Mouse (Mus musculus): ENCODE results near the gene C2cd4b. TPM values are rescaled to one million over a fixed set of nuclear protein-coding genes. Genes with fewer than 3 reads are reported as not detected.
"Not testable (repeated sequence)": the region's sequence is repeated elsewhere in the genome, so short reads cannot be mapped to it uniquely, and the experiment has no call there.

The C2cd4b gene
- polyA plus RNA-seq, 1 experiment: not detected

DNA sequence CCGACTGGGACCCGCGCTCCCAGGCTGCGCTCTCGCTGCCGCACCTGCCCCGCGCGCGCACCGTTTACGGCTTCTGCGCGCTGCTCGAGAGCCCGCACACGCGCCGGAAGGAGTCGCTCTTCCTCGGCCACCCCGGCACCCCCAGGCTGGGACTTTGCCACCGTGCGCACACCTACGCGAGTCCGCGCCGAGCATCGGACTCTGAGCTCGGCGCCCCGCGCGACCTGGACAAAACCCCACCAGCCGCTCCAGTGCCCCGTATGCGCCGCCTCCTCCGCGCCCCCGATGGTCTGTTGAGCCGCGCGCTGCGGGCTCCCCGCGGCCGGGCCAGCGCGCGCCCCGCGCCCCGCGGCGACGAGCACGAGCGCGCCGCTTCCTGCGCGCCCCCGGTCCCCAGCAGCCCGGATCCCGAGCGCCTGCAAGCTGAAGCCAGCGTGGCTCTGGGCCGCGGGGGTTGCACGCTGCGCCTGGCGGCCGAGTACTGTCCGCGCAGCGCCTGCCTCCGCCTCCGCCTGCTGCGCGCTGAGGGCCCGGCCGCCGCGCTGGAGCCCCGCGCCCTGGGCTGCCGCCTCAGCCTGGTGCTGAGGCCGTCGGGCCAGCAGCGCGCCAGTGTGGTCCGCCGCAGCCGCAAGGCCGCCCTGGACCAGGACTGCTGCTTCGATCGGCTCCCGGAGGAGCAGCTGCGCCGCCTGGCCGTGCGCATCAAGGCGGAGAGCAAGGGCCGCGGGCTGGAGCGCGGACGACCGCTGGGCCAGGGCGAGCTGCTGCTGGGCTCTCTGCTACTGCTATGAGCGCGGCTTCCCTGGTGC lies 923 bp downstream of the C2cd4b start:
- H3K27ac ChIP-seq (replicated peaks; ENCODE audit: low read depth, low read length); H3K4me1 ChIP-seq (ENCODE audit: control insufficient read depth, insufficient read depth, insufficient read length, low read length): not testable (repeated sequence)
- peak overlapping the region; percentile 49 for H3K4me3 ChIP-seq (ENCODE audit: insufficient read depth, low read depth, low read length)

DNA sequence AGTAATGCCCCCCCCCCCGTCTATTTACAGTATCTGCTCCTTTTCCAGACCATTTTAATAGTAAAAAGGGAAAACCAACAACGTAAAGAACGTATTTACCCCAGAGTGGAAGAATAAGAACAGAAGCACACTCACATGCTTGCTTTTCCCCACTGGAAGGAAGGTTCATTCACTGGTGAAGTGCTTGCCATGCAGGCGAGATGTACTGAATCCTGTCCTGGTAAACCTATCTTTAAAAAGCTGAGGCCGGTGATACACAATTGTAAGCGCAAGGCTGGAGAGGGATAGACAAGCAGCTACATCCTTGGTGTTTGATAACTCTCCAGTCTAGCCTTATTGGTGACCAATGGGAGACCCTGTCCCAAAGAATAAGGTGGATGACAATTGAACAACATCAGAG lies 1.8 kb downstream of the C2cd4b start:
- Histone ChIP-seq H3K27ac (replicated peaks; ENCODE audit: low read depth, low read length) (no peak overlapping the region), H3K4me1 (ENCODE audit: control insufficient read depth, insufficient read depth, insufficient read length, low read length) (no peaks in the 10 kb centered on the region), H3K4me3 (ENCODE audit: insufficient read depth, low read depth, low read length) (no peak overlapping the region)

DNA sequence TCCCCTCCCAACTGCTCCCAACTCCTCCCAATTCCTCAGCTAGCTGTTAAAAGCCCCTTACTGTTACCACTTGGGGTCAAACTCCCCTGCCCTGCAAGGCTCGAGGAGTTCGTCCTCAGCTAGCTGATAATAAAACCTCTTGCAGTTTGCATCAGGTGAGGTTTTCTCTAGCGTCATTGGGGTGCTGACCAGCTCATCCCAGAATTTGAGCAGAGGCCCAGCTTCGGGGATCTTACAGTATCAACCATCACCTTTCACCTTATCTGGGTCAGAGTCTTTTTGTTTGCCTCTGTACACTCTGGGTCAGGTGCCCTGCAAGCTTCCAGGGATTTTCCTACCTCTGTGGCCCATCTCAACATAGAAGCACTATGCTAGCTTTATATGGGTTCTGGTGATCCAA lies 4.1 kb downstream of the C2cd4b start:
- Histone ChIP-seq H3K4me1 (ENCODE audit: control insufficient read depth, insufficient read depth, insufficient read length, low read length) (no peaks in the 10 kb centered on the region), H3K27ac (replicated peaks; ENCODE audit: low read depth, low read length) (no peak overlapping the region), H3K4me3 (ENCODE audit: insufficient read depth, low read depth, low read length) (no peak overlapping the region)

DNA sequence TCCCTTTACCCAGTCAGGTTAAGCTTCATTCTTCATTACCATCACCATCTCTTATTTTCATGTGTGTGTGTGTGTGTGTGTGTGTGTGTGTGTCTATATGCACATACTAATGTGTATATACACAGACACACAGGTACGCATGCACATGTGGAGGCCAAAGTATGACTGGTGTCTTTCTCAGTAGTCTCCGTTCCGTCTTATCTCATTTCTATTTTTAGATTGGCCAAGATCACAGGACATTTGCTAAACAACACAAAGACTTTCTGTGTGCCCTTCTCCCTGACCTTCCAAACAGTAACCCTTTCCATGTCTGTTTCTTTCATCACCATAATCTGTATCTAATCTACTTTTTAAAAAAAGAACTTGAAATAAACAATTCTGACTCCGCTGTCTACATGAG lies 7.2 kb downstream of the C2cd4b start:
- Histone ChIP-seq H3K4me1 (ENCODE audit: control insufficient read depth, insufficient read depth, insufficient read length, low read length) (no peaks in the 10 kb centered on the region), H3K27ac (replicated peaks; ENCODE audit: low read depth, low read length) (no peak overlapping the region), H3K4me3 (ENCODE audit: insufficient read depth, low read depth, low read length) (no peak overlapping the region)

DNA sequence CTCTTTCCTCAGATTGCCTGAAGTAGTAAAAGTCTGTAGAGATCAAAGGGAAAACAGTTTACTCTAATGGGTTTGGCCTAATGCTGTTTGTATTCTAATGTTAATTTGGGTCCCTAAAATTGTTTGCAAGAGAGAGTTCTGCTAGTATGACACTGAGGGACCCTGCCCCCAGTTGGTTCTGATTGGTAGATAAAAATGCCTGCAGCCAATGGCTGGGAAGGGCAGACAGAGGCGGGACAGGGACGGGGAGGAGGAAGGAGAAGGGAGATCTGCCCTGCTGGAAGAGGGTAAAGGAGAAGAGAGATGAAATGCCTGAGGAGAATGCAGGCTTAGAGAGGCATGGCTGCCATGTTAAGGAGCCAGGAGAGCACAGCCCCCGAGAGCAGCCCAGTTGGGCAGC lies 7.7 kb downstream of the C2cd4b start:
- no peak overlapping the region for H3K4me3 ChIP-seq (ENCODE audit: insufficient read depth, low read depth, low read length)
- H3K4me1 ChIP-seq (ENCODE audit: control insufficient read depth, insufficient read depth, insufficient read length, low read length): no peaks in the 10 kb centered on the region
- no peak overlapping the region for H3K27ac ChIP-seq (replicated peaks; ENCODE audit: low read depth, low read length)

DNA sequence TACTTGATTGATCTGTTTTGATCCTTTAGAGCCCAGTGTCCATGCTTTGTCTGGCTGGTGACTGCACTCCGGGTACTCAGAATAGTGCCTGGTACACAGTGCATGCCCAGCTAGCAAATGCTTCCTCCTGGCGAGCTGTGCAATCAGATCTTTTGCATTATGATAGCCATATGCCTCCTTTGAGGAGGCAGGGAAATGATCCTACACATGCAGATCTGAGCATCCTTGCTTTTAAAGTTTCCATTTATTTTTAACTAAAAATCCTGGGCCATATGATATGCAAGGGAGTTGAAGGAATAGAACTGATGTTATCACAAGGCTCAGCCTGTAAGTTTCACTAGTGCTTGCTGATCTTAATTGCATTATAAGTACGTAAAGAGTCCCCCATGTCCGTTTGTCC lies 9.6 kb downstream of the C2cd4b start:
- H3K4me1 ChIP-seq (ENCODE audit: control insufficient read depth, insufficient read depth, insufficient read length, low read length): no peaks in the 10 kb centered on the region

DNA sequence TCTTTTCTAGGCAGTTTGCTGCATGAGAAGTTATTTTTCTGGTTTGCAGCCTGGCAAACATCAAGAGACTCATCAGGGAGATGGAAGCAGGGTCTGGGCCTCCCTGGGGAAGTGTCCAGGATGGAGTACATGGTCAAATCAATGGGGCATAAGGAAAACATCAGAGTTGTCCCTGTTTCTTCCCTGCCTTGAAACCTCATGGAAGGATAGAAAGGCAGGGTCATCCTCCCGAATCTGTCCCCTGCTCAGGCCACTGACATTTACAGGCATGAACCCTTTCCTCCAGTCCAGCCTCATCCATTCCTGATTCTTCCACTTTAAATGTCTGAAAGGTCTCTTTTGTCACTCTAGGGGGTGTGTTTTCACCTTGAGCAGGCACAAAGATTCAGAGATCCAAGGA lies 10.2 kb downstream of the C2cd4b start:
- no peak overlapping the region for H3K27ac ChIP-seq (replicated peaks; ENCODE audit: low read depth, low read length)
- no peak overlapping the region for H3K4me3 ChIP-seq (ENCODE audit: insufficient read depth, low read depth, low read length)
- no peaks in the 10 kb centered on the region for H3K4me1 ChIP-seq (ENCODE audit: control insufficient read depth, insufficient read depth, insufficient read length, low read length)

More for the DNA sequence above, 9.6 kb downstream of the C2cd4b start:
- Histone ChIP-seq H3K4me3 (ENCODE audit: insufficient read depth, low read depth, low read length) (no peak overlapping the region), H3K27ac (replicated peaks; ENCODE audit: low read depth, low read length) (no peak overlapping the region)

DNA sequence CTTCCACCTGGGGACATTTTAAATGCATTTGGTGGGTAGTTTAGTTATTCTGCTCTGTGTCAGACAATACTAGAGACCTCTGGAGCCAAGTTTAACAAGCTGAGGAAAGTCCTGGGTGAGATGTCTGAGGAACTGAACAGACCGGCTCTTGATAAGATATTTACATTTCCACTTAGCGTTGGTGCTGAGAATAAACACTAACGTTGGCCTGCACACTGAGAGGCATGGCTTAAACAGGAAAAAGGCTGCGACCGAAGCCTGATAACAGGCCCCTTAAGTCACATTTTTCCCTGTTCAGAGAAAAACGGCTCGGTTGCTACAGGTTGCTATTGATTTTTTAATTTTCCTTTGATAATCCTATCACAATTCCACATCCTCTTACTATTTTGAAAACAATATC lies 12.1 kb downstream of the C2cd4b start:
- H3K27ac ChIP-seq (replicated peaks; ENCODE audit: low read depth, low read length): no peak overlapping the region
- H3K4me3 ChIP-seq (ENCODE audit: insufficient read depth, low read depth, low read length): no peak overlapping the region
- H3K4me1 ChIP-seq (ENCODE audit: control insufficient read depth, insufficient read depth, insufficient read length, low read length): no peaks in the 10 kb centered on the region

DNA sequence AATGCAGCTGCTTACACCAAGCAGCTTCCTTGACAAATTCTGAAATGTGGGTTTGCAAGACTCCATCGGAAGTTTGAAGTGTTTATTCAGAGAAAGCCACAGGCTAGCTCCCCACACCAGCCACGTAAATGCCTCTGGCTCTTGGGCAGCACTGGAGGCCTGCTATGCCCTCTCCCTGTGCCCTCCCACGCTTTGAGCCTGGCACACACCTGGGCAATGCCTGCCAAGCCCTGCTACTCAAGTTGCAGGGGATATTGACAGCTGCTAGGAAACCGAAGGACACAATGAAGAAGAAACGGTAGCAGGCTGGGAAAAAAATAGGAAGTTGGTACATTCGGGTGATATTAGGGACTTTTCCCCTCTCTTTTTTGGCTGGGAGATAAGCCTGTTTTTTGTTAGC lies 15.0 kb downstream of the C2cd4b start:
- no peak overlapping the region for H3K4me3 ChIP-seq (ENCODE audit: insufficient read depth, low read depth, low read length)
- H3K4me1 ChIP-seq (ENCODE audit: control insufficient read depth, insufficient read depth, insufficient read length, low read length): no peaks in the 10 kb centered on the region
- no peak overlapping the region for H3K27ac ChIP-seq (replicated peaks; ENCODE audit: low read depth, low read length)

DNA sequence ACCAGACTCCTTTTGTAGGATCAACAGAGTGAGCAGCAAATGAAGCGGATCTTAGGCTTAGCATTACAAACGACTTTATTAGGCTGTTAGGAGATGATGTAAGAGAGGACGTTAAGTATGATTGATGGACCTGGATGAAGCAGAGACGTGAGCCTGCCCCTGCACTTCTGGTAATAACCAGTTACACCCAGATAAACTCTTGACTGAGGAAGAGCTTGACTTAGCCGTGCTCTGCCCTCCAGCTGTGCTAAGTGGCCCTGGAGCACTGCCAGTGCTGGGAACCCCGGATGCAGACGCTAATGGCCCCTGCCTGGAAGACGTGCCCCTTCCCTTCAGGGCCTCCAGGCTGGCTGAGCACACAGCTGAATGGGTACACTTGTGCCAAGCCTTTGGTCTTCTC lies 19.3 kb downstream of the C2cd4b start:
- H3K27ac ChIP-seq (replicated peaks; ENCODE audit: low read depth, low read length): no peak overlapping the region
- no peak overlapping the region for H3K4me3 ChIP-seq (ENCODE audit: insufficient read depth, low read depth, low read length)
- H3K4me1 ChIP-seq (ENCODE audit: control insufficient read depth, insufficient read depth, insufficient read length, low read length): no peaks in the 10 kb centered on the region

DNA sequence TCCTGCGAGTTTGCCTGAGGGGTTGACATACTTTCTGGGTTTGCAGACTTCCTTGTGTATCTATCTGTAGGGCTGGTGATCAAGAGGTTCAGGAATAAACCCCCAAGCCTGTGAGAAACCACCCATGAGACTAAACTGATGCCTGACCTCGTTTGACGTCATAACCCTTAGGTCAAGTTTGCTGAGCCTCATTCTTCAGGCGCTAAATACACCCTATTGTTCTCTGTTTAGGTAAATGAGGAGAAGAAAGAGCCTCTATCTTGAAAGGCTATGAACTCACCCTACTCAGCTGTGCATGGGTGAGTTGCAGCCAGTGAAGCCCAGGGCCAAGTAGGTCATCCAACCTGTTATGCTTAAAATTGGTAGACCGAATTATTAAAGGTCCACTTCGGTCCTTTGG lies 23.5 kb downstream of the C2cd4b start:
- Histone ChIP-seq H3K4me3 (ENCODE audit: insufficient read depth, low read depth, low read length) (no peak overlapping the region), H3K4me1 (ENCODE audit: control insufficient read depth, insufficient read depth, insufficient read length, low read length) (no peaks in the 10 kb centered on the region), H3K27ac (replicated peaks; ENCODE audit: low read depth, low read length) (no peak overlapping the region)

DNA sequence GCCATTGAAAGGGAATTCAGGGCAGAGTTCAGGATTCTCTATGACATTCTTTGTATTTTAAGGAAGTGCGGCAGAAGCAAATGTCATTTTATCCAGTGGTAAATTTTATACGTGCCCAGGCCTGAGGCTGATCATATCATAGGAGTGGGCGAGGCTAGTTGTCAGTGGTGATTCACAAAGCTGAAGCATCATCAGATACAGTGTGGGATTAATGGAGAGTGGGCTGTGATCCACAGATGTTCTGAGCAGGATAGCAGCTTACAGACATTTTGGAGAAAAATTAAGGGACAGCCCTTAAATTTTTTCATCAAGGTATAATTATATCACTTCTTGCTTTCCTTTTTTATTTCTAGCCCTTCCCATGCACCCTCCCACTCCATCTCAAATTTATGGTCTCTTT lies 24.2 kb downstream of the C2cd4b start:
- no peaks in the 10 kb centered on the region for H3K4me1 ChIP-seq (ENCODE audit: control insufficient read depth, insufficient read depth, insufficient read length, low read length)
- no peak overlapping the region for H3K27ac ChIP-seq (replicated peaks; ENCODE audit: low read depth, low read length)
- no peak overlapping the region for H3K4me3 ChIP-seq (ENCODE audit: insufficient read depth, low read depth, low read length)

DNA sequence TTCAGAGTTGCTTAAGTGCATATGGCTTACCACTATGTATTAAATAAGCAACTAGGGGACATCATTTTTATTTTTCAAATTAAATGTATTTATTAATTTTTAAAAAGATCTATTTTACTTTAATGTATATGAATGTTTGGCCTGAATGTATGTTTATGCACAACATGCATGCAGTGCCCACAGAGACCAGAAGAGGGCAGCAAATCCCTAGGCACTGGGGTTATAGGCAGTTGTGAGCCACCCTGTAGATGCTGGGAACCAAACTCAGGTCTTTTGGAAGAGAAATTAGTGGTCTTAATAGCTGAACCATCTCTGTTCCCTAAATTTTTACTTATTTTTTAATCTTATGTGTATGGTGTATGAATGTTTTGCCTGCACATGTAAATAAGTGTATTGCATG lies 24.7 kb downstream of the C2cd4b start:
- Histone ChIP-seq H3K4me3 (ENCODE audit: insufficient read depth, low read depth, low read length) (no peak overlapping the region), H3K4me1 (ENCODE audit: control insufficient read depth, insufficient read depth, insufficient read length, low read length) (no peaks in the 10 kb centered on the region), H3K27ac (replicated peaks; ENCODE audit: low read depth, low read length) (no peak overlapping the region)

DNA sequence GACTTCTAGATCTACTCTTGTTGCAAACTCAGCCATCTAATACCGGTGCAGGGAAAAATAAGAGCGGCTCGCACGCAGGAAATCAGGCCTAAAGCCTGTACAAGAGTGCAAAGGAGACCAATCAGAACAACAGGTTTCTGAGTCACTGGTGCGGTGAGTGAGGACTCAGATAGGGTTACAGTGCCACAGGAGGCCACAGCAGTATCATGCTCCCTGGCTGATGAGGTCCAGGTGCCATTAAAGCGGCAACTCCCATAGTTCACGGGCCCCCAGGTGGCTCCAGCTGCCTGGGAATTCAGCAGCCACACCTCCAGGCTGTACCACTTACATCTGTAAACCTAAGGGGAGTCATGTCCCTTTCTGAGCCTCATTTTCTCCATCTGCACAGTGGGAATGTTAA lies 27.1 kb downstream of the C2cd4b start:
- Histone ChIP-seq H3K4me3 (ENCODE audit: insufficient read depth, low read depth, low read length) (no peak overlapping the region), H3K27ac (replicated peaks; ENCODE audit: low read depth, low read length) (no peak overlapping the region), H3K4me1 (ENCODE audit: control insufficient read depth, insufficient read depth, insufficient read length, low read length) (no peaks in the 10 kb centered on the region)

DNA sequence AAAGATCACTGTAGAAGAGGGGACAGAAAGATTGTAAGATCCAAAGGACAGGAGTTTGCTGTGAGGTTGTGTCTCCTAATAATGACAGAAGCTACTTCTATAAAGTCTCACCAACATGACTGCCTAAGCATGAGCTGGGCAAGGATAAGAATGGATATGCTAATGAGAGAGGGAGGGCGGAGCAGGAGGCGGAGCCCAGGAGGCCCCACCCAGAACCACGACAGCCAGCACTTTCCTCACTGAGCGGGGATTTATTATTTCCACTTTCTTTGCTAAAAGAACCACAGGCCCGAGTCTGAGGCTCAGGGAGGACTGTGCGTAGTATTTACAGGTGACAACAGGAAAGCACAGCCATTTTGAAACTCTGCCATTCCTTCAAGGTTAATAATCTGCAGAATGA lies 28.4 kb downstream of the C2cd4b start:
- Histone ChIP-seq H3K4me1 (ENCODE audit: control insufficient read depth, insufficient read depth, insufficient read length, low read length) (no peaks in the 10 kb centered on the region), H3K4me3 (ENCODE audit: insufficient read depth, low read depth, low read length) (no peak overlapping the region), H3K27ac (replicated peaks; ENCODE audit: low read depth, low read length) (no peak overlapping the region)

DNA sequence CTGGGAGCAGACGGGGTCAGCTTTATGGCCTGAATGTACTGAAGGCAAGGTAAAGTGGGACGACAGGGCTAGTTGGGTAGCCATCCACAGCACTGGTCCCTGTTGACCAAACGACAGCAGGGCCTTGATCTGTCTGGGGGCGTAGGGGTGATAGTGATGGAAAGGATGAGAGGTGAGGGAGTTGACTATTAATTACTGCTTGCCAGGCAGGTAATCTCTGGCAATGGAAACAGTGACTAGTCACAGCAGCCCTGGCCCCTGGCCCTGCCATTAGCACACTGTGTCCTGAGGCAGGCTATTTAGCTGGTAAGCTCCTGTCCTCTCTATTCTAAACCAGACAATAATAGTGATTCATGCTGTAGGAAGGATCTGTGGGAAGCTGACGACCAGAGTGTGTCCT lies 33.2 kb downstream of the C2cd4b start:
- no peak overlapping the region for H3K27ac ChIP-seq (replicated peaks; ENCODE audit: low read depth, low read length)
- no peak overlapping the region for H3K4me3 ChIP-seq (ENCODE audit: insufficient read depth, low read depth, low read length)
- H3K4me1 ChIP-seq (ENCODE audit: control insufficient read depth, insufficient read depth, insufficient read length, low read length): no peaks in the 10 kb centered on the region
